Mouse (Mus musculus): ENCODE measurements around the gene E130208F15Rik.

E130208F15Rik gene

GRCm38 (mm10) chr7:30321539-30322284, at the start of gene E130208F15Rik:
Gene E130208F15Rik, plus strand, starts transcription at chr7:30321740.
- DNase-seq (ENCODE audit: low spot score) = peak; percentile 87

- no peak for DNase-seq (ENCODE audit: low spot score)
These were observed 47.2 kb upstream of the E130208F15Rik start for GRCm38 (mm10) chr7:30274383-30274782.

GRCm38 (mm10) chr7:30278911-30279310, 42.6 kb upstream of the E130208F15Rik start:
- no peak for DNase-seq (ENCODE audit: low spot score)

DNA sequence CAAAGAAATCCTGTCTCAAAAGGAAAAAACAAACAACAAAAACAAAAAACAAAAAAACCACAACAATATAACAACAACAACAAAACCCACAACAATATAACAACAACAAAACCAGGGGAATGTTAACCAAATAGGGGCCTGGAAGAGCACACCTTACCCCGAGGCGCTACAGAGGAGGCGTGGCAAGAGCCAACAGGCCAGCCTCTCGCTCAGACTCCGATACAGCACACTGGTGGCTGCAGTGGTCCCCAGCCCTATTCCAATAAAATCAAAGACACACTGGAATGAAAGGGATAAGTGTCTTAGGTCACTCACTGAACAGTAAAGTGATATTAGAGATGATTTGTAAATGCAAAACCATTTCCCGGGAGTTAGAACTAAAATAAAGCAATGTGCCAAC, 42.0 kb upstream of the E130208F15Rik start:
- DNase-seq (ENCODE audit: low spot score) = no peak

- peak; percentile 91 for DNase-seq (ENCODE audit: low spot score)
These were observed 41.4 kb upstream of the E130208F15Rik start, which contains the start of the genes Thap8 and Wdr62 for GRCm38 (mm10) chr7:30279951-30280669. Gene Thap8, plus strand, starts transcription at chr7:30280094. Gene Wdr62, minus strand, starts transcription at chr7:30280419.

DNA sequence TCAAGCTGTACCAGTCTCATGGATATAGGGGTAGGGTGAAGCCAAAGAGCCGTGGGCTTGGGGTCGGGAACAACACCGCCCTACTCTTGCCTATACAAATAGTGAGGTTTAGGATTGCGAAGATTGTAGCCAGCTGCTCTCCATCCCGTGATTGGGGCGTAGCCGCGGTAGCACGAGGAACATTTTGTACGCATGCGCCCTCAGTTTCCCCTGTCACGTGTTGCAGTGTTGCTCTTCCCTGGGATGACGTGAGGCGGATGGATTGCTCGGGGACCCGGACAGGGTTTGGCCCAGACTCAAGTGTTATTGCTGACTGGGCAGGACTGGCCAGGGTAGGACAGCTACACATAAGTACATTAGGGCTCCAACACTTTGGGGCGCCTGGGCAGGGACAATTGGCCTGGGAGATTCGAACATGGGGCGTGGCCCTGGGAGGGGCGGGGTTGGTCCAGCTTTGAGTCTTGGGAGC, 40.8 kb upstream of the E130208F15Rik start:
- peak; percentile 84 for DNase-seq (ENCODE audit: low spot score)

DNA sequence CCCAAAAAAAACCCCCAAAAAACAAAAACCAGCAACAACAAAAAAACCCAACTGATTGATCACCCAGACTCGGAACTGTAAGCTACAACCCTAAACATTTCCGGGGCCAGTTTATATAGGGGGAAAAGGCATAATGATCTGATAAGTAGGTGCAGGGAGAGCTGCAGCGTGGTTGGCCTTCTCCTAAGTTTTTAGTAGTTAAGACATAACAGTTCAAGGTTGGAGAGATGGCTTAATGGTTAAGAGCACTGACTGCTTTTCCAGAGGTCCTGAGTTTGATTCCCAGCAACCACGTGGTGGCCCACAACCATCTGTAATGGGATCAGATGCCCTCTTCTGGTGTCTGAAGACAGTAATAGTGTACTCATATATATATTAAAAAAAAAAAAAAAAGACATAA, 40.0 kb upstream of the E130208F15Rik start:
- DNase-seq (ENCODE audit: low spot score) = no peak

GRCm38 (mm10) chr7:30282740-30283139, 38.8 kb upstream of the E130208F15Rik start:
- no peak for DNase-seq (ENCODE audit: low spot score)

DNA sequence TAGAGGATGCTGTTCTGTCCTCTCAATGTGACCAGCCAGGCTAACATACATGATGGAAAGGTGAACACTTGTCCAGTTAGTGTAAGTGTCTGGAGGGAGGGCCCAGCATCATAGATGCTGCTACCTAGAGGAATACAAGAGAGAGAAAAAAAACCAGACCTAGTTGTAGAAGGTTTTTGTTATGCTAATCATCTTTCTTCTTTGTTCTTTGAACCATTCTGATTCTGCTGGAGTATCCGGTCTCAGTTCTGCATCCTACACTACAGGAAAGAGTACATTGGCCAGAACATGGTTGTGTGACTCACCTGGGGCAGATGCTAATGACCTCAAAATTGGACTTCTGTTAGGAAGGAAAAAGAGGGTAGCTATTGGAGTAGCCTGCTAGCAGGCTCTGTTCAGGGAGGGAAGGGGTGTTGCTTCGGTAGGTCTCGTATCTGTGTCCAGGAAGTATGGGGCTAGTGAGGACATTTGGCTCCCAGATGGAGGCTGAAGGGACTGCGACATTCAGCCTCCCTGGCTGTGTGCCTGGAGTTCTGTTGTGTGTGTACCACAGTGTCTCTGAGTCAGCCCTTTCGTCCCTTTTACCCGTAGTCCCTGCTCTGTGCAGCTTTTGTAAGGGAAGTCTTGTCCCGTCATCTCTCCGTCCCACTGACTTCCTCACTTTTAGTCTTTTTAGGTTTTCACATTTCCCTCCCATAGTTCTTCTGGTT, 34.7 kb upstream of the E130208F15Rik start:
- DNase-seq (ENCODE audit: low spot score) = no peak

DNA sequence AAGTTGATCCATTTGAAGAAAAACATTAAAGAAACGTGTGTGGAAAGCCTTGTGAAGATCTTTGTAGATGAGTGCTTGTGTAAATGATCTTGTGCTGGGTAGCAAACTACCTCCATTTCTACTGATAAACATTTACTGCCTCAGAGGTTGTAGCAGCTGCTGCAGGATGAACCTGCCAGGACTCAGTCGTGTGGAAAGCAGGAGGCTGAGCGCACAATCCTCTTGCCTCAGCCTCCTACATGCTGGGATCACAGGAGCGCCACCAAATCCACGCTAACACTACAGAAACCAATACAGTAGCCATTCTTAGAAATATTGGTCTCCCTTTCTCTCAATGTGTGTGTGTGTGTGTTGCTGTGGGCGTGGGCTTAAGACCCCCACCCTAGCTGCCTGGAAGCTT, 33.5 kb upstream of the E130208F15Rik start:
- no peak for DNase-seq (ENCODE audit: low spot score)

GRCm38 (mm10) chr7:30289071-30289713, 32.3 kb upstream of the E130208F15Rik start:
- no peak for DNase-seq (ENCODE audit: low spot score)

DNA sequence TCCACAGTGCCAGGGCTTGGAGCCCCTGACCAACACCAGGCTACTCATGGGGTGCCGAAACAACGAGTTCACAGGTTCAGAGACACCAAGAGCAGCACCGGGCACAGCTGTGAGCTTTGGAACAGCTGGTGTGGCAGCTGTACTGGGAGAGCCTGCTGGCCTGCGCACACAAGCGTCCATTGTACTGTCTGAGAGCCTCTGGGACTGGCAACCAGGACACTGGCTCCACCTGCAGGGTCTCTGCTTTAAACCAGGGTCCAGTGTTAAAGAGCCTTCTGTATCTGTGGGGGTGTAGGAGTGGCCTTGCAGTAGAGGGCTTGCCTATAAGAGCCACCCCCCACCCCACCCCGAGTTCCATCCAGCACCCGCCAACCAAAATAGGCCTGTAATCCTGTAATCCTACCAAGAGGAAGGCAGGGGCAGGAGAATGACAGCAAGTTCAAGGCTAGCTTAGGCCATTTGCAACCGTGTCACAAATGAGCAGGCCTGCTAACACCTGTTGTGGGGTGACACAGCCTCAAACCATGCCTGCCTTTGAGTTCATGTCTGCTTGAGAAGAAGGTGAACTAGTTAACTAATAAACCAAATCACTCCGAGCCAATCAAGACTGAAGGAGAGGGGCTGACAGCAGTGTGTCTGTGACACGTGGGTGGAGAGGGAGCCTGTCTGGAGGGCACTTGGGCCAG, 31.7 kb upstream of the E130208F15Rik start:
- DNase-seq (ENCODE audit: low spot score) = no peak

- peak; percentile 16 for DNase-seq (ENCODE audit: low spot score)
These were observed 30.1 kb upstream of the E130208F15Rik start, which contains the start of gene Clip3 for GRCm38 (mm10) chr7:30291215-30292131. Gene Clip3, plus strand, starts transcription at chr7:30291728.

- no peak for DNase-seq (ENCODE audit: low spot score)
These were observed 27.7 kb upstream of the E130208F15Rik start for GRCm38 (mm10) chr7:30293795-30294194.

DNA sequence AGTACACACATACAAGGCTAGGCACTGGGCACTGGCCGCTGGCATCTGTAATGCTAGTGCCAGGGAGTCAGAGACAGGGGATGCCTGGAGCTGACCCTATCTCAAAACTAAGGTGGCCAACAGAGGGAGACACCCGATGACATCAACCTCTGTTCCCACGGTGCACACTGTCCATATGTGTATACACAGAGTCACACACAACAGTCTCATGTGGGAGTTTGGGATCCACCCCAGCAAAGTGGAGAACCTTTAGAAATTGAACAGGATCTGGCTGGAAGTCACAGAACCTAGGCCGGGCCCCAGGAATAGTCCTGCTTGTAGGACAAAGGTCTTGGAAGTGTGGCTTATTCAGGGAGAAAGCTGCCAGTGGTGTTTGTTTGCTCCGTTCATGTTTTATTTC, 27.2 kb upstream of the E130208F15Rik start:
- no peak for DNase-seq (ENCODE audit: low spot score)

- DNase-seq (ENCODE audit: low spot score) = no peak
These were observed 26.4 kb upstream of the E130208F15Rik start for GRCm38 (mm10) chr7:30295103-30295502.

DNA sequence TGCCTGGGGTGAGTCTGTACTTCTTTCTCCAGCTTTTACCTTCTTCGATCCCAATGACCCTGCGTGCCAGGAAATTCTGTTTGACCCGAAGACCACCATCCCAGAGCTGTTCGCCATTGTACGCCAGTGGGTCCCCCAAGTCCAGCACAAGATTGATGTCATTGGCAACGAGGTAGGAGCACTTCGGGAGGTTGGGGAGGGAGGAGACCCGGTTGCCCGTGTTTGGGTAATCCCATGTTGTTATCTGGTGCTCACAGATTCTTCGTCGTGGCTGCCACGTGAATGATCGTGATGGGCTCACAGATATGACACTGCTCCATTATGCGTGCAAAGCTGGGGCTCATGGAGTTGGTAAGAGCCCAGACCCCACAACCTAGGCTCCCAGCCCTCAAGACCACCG, 24.7 kb upstream of the E130208F15Rik start:
- DNase-seq (ENCODE audit: low spot score) = no peak

DNA sequence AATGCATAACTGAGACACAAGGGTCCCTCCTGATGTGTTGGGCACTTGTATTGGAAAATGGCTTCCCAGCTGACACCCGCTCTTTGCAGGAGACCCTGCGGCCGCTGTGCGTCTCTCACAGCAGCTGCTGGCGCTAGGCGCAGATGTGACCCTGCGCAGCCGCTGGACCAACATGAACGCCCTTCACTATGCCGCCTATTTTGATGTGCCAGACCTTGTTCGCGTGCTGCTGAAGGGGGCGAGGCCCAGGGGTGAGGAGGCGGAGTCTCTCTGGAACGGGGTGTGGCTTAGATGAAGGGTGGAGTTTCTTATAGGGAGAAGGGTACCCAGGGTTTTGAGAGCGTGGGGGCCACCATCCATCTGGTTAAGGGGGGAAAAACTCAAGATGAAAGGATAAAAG, 24.3 kb upstream of the E130208F15Rik start:
- DNase-seq (ENCODE audit: low spot score) = no peak

DNA sequence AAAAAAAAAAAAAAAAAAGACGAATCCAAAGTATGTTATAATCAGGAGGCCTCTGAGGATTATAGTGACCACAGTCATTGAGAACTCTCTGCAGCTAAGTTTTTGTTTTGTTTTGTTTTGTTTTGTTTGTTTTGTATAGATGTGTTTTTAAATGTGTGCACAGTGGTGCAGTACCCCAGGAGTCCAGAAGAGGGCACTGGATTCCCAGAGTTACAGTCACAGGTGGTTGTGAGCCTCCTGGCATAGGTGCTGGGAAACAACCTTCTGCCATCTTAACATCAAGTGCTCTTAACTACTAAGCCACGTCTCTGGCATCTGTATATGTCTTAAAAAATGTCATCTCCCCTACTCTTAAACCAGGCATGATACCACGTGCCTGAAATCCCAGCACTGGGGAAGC, 20.6 kb upstream of the E130208F15Rik start:
- DNase-seq (ENCODE audit: low spot score) = peak; percentile 38

DNA sequence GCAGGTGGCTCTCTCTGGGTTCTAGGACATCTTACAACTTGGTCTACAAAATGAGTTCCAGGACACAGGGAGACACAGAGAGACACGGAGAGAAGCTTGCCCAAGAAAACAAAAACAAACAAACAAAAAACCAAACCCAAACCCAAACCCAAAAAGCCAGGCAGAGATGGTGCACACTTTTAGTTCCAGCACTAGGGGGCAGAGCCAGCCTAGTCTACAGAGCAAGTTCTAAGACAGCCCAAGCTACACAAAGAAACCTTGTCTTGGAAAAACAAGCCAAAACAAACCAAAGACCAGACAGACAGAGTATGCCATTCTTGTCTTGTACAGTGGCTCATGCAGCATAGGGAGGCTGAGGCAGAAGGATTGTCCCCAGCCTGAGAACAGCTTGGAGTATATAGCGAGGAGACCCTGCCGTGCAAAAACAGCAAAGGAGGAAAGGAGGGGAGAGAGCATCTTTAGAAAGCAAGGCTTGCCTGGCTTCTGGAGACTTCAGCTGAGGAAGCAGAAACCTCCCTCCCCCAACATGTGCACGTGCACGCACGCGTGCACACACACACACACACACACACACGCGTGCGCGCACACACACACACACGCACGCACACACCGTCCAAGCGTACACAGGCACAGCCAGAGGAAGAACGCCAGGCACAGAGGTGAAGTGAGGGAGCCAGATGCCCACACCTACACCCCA, 15.3 kb upstream of the E130208F15Rik start:
- DNase-seq (ENCODE audit: low spot score) = peak; percentile 20

Measured in T-cell, adult 2 months (primary cell).